Mouse (Mus musculus) ZHBTc4 (cell line): ENCODE results near the gene Gm9999.
"Not testable (repeated sequence)": the region's sequence is repeated elsewhere in the genome, so short reads cannot be mapped to it uniquely, and the experiment has no call there.

Experiments
- DNase-seq: peaks from one replicate; pipeline ENCODE4 v3.0.0-alpha.2; 2011; ENCODE audit warnings: low read depth, low spot score

Gene Gm9999

GRCm38 (mm10) chr7:46983280-46983679 lies at the start of gene Gm9999:
TSS of gene Gm9999 (plus strand) at chr7:46983580.
- DNase-seq: no peak

DNA sequence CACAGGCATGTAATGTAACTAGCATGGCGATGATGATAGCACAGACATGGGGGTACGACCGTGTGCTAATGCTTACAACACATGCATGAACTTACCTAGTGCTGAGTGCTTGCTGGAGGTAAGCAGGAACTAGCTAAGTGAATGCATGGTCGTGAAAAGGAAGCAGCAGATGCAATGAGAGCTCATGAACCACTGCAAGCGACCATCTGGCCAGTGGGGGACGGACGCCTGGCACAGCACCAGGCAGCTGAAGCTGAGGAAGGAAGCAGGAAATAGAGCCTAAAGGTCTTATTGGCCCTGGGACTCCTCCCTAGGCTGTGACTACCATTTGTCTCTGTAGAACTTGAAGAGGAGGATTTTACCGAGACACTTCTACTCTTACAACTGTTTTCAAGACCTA lies 48.6 kb upstream of the Gm9999 start:
- no peak for DNase-seq

GRCm38 (mm10) chr7:46935847-46936246 lies 47.5 kb upstream of the Gm9999 start:
- DNase-seq: peak; percentile 52

DNA sequence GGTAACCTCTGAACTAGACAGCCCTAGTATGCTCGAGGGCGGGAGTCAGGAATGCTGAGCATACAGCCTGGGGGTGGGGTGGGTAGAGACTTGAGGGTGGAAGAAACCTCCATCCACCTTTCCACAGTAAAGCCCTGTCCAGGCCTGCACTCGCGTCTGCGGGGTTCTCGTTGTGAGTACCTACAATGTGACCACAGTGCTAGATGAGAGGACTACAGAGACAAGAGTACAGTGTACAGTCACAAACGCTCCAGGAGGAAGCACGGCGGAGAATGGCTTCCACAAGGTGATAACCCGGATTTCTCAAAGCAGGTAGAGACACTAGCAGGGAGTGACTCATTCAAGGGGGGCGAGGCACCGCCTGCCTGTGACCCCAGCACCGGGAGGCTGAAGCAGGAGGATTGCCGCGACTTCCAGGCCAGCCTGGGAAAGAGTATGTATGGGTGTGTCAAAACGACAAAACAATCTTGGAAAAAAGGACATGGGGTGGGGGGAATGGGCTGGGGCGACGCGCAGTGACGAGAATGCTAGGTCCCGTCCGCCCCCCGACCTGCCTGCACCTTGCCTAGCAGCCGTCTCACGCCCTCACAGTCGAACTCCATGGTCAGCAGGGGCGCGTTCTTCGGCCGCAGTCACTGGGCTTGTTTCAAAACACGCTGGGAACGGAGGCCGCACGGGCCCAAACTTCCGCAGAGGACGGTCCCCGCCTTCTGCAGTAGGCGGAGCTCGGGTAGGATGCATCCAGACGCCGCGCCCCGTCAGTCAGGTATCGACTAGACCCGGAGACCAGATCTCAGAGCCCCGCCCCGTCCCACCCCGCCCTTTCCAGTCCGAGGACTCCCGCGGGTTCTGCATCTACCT lies 25.3 kb upstream of the Gm9999 start, which contains the start of gene Uevld:
Gene Uevld, minus strand, starts transcription at position 697 of the 861 bp plus-strand sequence.
- DNase-seq: peak; percentile 98

DNA sequence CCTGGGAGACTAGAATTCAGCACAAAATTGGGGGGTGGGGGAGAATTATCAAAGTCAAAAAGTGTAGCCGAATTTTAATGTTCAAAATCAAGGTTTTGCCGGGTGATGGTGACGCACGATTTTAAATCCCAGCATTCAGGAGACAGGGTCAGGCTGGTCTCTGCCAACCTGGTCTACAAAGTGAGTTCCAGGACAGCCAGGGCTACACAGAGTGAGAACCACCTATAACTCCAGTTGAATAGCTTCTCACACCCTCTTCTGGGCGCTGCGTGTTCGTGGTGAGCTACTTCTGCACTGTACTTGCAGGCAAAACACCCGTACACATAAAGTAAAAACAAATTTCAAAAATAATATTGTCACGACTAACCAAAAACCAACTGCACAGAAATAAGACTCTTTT lies 24.5 kb upstream of the Gm9999 start:
- no peak for DNase-seq

- no peak for DNase-seq
Measured at GRCm38 (mm10) chr7:46960991-46961390, 22.4 kb upstream of the Gm9999 start.

DNA sequence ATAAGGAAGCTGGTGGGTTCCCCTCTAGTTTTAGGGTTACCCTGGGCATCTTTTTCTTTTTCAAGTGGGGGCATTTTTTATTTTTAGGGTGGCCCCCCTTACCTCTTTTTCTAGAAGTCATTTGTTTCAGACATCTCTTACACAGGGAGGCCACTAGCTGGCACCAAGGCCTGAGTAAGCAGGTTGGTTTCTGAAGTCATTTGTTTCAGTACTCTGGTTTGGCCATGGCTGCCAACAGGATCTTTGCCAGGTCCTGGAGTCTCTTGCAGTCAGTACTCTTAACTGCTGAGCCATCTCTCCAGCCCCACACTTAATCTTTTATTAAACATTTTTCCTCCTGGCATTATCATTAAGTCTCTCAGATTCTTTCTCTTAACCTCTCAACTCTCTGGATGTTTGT lies 21.2 kb upstream of the Gm9999 start:
- no peak for DNase-seq

DNA sequence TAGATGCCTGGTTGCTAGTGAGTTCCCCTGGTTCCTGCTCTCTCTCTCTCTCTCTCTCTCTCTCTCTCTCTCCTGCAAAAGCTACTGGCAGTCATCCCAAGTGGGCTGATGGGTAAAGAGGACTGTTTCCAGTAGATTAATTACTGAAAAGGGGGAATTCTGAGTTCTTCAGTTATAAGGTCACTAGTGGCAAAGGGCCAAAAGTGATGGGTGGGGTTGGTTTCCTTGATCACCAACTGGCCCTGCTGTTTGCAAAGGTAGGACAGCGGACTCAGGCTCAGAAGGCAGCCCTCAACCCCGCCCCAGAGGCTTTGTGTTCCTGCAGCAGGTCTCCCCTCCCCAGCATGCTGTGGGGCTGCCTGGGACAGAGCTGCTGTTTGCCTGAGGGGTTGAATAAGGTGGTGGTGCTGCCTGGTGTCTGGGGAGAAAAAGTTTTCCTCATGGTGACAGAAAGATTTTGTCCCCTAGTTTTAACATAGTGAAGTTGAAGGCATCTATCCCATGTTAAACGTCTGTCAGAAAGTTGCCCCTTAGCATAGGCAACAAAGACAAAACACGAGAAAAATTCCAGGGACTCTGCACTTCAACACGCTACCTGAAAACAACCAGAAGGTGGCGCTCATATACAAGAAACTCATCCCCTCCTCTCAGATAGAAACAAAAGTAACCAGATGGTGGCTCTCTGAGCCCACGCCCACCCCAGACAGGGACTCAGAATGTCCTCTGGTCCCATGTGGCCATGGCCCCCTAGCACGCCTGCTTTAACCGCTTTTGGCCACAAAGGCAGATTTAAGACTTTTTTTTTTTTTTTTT lies 20.4 kb upstream of the Gm9999 start:
- DNase-seq: peak; percentile 85

DNA sequence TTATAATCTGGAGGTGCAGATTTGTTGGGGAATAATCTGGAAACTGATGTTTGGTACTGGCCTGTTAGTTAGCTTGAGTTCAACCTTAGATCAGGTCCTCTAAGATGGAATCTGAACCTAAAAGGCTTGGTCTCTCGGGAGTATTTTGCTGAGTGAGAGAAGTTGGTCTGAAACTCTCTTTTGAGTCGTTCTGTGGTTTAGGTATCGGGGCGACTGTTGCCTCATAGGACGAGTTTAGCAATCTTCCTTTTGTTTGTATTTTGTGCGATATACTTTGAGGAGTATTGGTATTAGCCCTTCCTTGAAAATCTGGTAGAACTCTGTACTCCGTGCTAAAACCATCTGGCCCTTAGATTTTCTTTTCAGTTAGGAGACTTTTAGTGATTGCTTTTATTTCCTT lies 19.3 kb upstream of the Gm9999 start:
- DNase-seq: no peak

- no peak for DNase-seq
Measured at GRCm38 (mm10) chr7:46969898-46970297, 13.5 kb upstream of the Gm9999 start.

DNA sequence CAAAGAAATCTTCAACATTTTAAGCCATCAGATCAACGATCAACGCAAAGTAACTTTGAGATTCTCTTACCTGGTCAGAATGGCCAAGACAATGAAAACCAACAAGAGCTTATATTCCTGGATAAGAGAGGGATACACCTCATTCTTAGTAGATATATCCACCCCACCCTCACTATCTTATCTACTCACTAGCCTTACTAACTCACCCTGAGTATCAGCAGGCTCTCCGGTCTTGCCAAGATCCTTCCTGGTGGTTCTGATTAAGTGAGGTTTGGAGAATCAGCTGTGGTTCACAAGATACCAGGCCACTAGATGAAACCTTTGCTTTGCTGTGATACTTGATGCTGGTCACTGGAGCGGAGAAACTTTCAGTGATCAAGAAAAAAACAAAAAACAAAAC lies 8.7 kb upstream of the Gm9999 start:
- DNase-seq: no peak

GRCm38 (mm10) chr7:46975456-46975855 lies 7.9 kb upstream of the Gm9999 start:
- peak; percentile 32 for DNase-seq

DNA sequence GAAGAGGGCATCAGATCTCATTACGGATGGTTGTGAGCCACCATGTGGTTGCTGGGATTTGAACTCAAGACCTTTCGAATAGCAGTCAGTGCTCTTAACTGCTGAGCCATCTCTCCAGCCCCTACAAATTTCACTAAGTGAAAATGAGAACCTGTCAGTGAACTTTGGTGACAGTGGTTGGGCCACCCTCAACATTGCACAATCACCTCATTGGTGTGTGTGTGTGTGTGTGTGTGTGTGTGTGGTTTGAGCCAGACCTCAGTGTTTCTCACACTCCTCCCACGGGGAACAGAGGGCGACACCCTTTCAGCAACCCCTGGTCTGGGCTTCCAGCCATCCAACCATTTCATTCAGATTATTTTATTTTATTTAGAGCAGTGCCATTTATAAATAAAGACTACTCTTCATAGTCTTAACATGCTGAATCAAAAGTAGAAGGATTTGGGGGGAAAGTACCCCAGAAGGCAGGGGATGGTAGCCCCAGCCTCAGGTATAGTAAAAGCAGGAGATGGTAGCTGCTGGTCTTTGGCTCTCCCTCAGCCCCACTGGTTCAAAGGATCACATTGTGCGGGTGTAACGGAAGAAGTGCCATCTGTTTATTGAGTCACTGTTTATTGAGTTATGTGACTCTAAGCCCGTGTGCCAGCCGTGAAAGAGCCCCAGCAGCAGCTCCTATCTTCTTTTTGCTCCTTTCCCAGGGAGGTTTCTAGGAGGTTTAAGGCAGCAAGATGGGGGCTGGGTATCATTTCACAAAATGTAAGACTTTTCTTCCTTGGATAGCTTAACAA lies 2.5 kb downstream of the Gm9999 start:
- no peak for DNase-seq

GRCm38 (mm10) chr7:46986646-46987045 lies 3.3 kb downstream of the Gm9999 start:
- no peak for DNase-seq

GRCm38 (mm10) chr7:46987073-46987472 lies 3.7 kb downstream of the Gm9999 start:
- no peak for DNase-seq

DNA sequence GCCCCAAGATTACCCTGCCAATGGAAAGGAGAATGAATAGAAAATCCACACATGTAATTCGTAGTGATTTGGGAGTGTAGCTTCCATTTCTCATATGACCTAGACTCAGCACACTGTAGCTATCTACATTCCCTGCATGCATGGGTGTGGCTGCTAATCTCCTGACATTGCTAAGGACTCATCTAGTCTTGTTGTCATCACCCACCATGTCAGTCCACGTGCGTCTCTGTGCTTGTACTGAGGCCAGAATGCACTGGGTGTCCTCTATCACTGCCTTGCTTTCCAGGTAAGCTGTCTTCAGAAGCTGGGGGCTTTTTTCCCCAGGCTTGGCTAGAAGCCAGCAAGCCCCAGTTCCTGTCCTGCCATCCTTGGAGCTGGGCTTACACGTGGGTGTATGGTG lies 6.0 kb downstream of the Gm9999 start:
- not testable (repeated sequence) for DNase-seq

- DNase-seq: no peak
Measured at GRCm38 (mm10) chr7:46993079-46993478, 9.7 kb downstream of the Gm9999 start.

GRCm38 (mm10) chr7:46995558-46995957 lies 12.2 kb downstream of the Gm9999 start:
- DNase-seq: no peak

GRCm38 (mm10) chr7:46997008-46997407 lies 13.6 kb downstream of the Gm9999 start:
- DNase-seq: no peak

DNA sequence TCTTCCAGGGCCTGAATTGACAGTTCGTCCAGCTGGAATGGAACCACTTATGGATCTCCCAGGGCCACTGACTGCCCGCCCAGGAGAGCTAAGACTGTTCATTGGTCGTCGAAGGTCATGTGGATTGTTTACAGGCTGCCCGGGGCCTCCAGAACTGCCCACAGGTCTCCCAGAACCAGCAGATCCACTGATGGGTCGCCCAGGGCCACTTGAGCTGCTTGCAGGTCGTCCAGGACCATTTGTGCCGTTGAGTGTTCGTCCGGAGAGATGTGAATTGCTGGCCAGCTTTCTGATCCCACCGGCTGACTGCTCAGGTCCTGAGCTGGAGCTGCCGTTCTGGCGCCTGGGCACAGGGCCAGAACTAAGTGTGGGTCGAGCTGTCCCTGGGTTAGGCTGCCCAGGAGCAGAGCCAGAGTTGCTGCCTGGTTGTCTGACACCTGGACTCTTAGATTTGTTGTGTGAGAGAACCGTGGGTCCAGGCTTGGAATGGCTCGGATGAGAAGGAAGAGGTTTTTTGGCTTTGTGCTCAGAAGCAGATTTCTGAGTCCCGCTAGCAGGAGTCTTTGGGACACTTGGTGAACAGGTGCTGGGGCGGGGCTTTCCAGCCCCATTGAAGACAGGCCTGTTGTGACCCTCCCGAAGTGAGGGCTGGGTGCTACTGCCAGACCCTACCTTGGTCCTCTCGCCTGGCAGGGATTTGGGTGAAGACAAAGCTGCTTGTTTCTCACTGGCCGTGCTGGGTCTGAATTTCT lies 14.4 kb downstream of the Gm9999 start:
- DNase-seq: no peak

- DNase-seq: no peak
Measured at GRCm38 (mm10) chr7:46998942-46999341, 15.6 kb downstream of the Gm9999 start.
